Mouse (Mus musculus): ENCODE data around the gene Tex38.

DNA sequence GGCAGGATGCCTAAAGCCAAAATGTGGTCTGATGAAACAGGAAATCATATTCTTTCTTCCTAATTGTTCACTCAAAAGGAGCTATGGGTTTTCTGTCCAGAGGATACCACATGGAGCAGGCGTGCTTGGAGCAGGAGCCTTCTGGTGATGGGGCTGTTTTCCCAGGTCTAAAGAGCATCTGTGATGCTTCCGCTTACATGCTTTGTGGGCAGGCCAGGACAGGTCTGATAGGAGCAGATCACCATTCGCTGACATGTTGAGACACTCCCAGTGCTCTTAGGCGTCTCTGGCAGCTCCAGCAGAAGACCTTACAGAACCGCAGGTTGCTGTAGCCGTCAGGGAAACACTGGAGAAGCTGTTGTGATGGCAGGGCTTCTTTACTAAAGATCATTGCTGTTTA, 5.8 kb downstream of the Tex38 start:
- TF ChIP-seq CTCF (IDR thresholded peaks at IDR 0.05; ENCODE audit: borderline replicate concordance, insufficient read depth, low read length) (no peak), POLR2A (IDR thresholded peaks at IDR 0.05; ENCODE audit: low read depth, low read length) (no peak)

Data from embryonic fibroblast, embryonic 13.5 days (primary cell).